Mouse (Mus musculus): ENCODE measurements around the gene Sgf29. TPM values are rescaled to one million over a fixed set of nuclear protein-coding genes. Genes with fewer than 3 reads are reported as not detected.

The Sgf29 gene
- polyA plus RNA-seq, 1 experiment from 2014 or later, result 28.9 TPM

DNA sequence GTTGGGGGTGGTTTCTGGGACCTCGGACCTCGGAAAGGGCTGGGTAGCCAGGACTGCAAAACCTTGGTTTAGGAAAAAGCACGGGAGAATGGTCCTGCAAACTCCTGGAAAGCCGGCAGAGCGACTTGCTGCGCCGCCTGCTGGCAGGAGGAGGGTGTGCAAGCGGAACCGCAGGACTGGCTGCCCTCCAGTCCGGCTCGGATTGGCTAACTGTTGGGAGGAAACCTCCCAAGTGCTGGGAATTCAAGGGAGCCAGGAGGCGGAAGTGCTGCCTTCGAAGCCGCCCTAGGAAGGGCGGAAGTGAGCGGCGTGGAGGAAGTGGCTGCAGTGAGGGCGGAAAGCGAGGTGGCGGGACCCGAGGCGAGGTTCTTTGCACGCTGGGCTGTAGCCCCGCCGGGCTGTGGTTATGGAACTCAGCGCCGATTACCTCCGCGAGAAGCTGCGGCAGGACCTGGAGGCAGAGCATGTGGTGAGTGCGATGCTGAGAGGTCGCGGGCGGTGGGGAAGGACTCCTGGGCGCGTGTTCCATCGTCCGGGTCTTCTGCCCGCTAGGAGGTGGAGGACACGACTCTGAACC is 46.6 kb downstream of the Sgf29 start, which contains the start of gene Slx1b:
Slx1b (minus strand) TSS at position 154 of the 577 bp plus-strand sequence.
- under 1% methylated on average over 40 of the region's 40 CpGs for WGBS
- Histone ChIP-seq H3K9me3 (ENCODE audit: control insufficient read depth, low read length) (no peaks in the 10 kb centered on the region), H3K4me3 (ENCODE audit: low read depth, low read length) (peak within 1 kb of the TSS; percentile 88)

DNA sequence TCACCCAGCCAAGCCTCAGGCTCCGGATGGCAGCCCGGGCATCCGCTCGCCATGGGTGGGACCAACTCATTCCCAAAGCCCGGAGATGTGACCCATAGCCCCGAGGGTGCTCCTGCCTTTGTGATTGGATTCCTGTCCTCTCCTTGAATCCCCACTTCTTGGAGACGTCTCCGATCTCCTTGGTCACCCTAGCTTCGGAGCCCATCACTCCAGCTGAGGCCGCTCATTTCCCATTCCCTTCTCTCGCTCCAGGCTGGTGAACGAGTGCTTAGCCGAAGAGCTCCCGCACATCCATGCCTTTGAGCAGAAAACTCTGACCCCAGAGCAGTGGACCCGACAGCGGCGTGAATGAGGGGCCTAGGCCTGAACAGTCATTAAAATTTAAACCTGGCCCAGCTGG is 47.2 kb downstream of the Sgf29 start:
- no peaks in the 10 kb centered on the region for H3K9me3 ChIP-seq (ENCODE audit: control insufficient read depth, low read length)
- H3K4me1 ChIP-seq (replicated peaks; ENCODE audit: control insufficient read depth, insufficient read depth), result no peaks in the 10 kb centered on the region; the same call in 1 of the 2 replicates
- TF ChIP-seq CTCF (IDR thresholded peaks at IDR 0.05; ENCODE audit: low read depth), result no peak
- no peak for TF ChIP-seq EP300 (optimal IDR thresholded peaks at IDR 0.05)
- H3K27me3 ChIP-seq (ENCODE audit: control insufficient read depth, insufficient read depth, low read length), result no peaks in the 10 kb centered on the region
- ATAC-seq (ENCODE audit: low FRiP score, low TSS enrichment), result no peak
- H3K4me2 ChIP-seq (replicated peaks; ENCODE audit: low read depth), result peak overlapping the region; percentile 96
- no peak overlapping the region for H3K27ac ChIP-seq (replicated peaks)
- peak overlapping the region; percentile 77 for H3K9ac ChIP-seq (ENCODE audit: low read length)
- no peak for DNase-seq (ENCODE audit: low spot score)
- WGBS, result 4% methylated on average over 17 of the region's 17 CpGs
- peak overlapping the region; percentile 88 for H3K4me3 ChIP-seq (ENCODE audit: low read depth, low read length)
- no peaks in the 10 kb centered on the region; the same call in none of the 2 replicates for H3K36me3 ChIP-seq (ENCODE audit: control insufficient read depth, insufficient read depth, low read length)

More for the DNA sequence above, 46.6 kb downstream of the Sgf29 start, which contains the start of gene Slx1b:
- DNase-seq (ENCODE audit: low spot score) (peak; percentile 97), ATAC-seq (ENCODE audit: low FRiP score, low TSS enrichment) (peak; percentile 96)
- Histone ChIP-seq H3K27ac (replicated peaks) (peak within 1 kb of the TSS; percentile 93), H3K4me2 (replicated peaks; ENCODE audit: low read depth) (peak within 1 kb of the TSS; percentile 96), H3K36me3 (ENCODE audit: control insufficient read depth, insufficient read depth, low read length) (no peaks in the 10 kb centered on the region; the same call in none of the 2 replicates), H3K9ac (ENCODE audit: low read length) (peak within 1 kb of the TSS; percentile 86), H3K4me1 (replicated peaks; ENCODE audit: control insufficient read depth, insufficient read depth) (no peaks in the 10 kb centered on the region; the same call in 1 of the 2 replicates), H3K27me3 (ENCODE audit: control insufficient read depth, insufficient read depth, low read length) (no peaks in the 10 kb centered on the region)
- TF ChIP-seq CTCF (IDR thresholded peaks at IDR 0.05; ENCODE audit: low read depth) (peak; percentile 97), EP300 (optimal IDR thresholded peaks at IDR 0.05) (no peak)

DNA sequence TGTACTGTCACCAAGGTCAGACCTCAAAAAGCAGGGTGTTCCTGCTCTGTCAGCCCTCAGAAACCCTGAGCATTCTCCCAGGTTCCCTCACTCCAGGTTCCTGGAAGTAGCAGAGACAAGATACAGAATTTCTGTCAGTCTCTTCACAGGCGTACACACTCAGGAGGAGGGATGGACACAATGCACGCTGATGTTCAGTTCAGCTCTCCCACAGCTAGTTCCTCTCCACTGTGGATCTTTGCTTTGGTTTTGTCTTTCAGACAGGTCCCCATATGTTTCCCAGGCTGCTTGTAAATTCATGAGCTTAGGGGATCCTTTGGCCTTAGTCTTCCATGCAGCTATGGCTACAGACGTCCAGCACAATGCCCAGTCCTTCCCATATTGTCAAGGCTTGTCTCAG is 47.8 kb downstream of the Sgf29 start:
- 72% methylated on average over 3 of the region's 3 CpGs for WGBS
- no peak for TF ChIP-seq CTCF (IDR thresholded peaks at IDR 0.05; ENCODE audit: low read depth)
- TF ChIP-seq EP300 (optimal IDR thresholded peaks at IDR 0.05), result no peak
- Histone ChIP-seq H3K9ac (ENCODE audit: low read length) (no peak overlapping the region; the same call in 1 of the 2 replicates), H3K4me2 (replicated peaks; ENCODE audit: low read depth) (peak overlapping the region; percentile 96), H3K4me3 (ENCODE audit: low read depth, low read length) (peak overlapping the region; percentile 88; the same call in 1 of the 2 replicates), H3K27ac (replicated peaks) (no peak overlapping the region), H3K27me3 (ENCODE audit: control insufficient read depth, insufficient read depth, low read length) (no peaks in the 10 kb centered on the region), H3K4me1 (replicated peaks; ENCODE audit: control insufficient read depth, insufficient read depth) (no peaks in the 10 kb centered on the region; the same call in 1 of the 2 replicates), H3K9me3 (ENCODE audit: control insufficient read depth, low read length) (no peaks in the 10 kb centered on the region), H3K36me3 (ENCODE audit: control insufficient read depth, insufficient read depth, low read length) (no peaks in the 10 kb centered on the region; the same call in none of the 2 replicates)
- DNase-seq (ENCODE audit: low spot score) (no peak), ATAC-seq (ENCODE audit: low FRiP score, low TSS enrichment) (no peak)

DNA sequence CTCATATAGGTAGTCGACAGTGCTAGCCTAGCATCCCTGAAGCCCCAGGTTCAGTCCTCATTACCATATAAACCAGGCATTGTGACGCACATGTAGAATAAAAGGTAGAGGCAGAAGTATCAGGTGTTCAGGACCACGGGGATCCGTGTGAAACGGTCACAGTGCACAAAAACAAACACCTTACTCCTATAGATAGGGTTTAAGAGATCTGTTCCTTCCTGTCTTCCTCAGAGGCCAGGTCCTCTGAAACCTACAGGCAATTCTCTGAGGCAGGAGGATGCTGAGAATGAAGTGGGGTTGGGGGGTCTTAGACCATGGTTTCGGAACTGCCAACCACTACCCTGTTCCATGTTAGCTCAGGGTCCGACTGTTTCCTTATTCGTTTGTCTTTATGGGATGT is 48.7 kb downstream of the Sgf29 start:
- no peak overlapping the region for H3K27ac ChIP-seq (replicated peaks)
- H3K4me1 ChIP-seq (replicated peaks; ENCODE audit: control insufficient read depth, insufficient read depth), result no peaks in the 10 kb centered on the region; the same call in 1 of the 2 replicates
- WGBS, result 94% methylated on average over 8 of the region's 8 CpGs
- no peak overlapping the region for H3K4me3 ChIP-seq (ENCODE audit: low read depth, low read length)
- no peaks in the 10 kb centered on the region for H3K36me3 ChIP-seq (ENCODE audit: control insufficient read depth, insufficient read depth, low read length)
- no peak for TF ChIP-seq CTCF (IDR thresholded peaks at IDR 0.05; ENCODE audit: low read depth)
- TF ChIP-seq EP300 (optimal IDR thresholded peaks at IDR 0.05), result no peak
- no peak overlapping the region for H3K9ac ChIP-seq (ENCODE audit: low read length)
- no peaks in the 10 kb centered on the region for H3K9me3 ChIP-seq (ENCODE audit: control insufficient read depth, low read length)
- DNase-seq (ENCODE audit: low spot score) (no peak), ATAC-seq (ENCODE audit: low FRiP score, low TSS enrichment) (no peak)
- H3K27me3 ChIP-seq (ENCODE audit: control insufficient read depth, insufficient read depth, low read length), result no peaks in the 10 kb centered on the region
- no peak overlapping the region for H3K4me2 ChIP-seq (replicated peaks; ENCODE audit: low read depth)

DNA sequence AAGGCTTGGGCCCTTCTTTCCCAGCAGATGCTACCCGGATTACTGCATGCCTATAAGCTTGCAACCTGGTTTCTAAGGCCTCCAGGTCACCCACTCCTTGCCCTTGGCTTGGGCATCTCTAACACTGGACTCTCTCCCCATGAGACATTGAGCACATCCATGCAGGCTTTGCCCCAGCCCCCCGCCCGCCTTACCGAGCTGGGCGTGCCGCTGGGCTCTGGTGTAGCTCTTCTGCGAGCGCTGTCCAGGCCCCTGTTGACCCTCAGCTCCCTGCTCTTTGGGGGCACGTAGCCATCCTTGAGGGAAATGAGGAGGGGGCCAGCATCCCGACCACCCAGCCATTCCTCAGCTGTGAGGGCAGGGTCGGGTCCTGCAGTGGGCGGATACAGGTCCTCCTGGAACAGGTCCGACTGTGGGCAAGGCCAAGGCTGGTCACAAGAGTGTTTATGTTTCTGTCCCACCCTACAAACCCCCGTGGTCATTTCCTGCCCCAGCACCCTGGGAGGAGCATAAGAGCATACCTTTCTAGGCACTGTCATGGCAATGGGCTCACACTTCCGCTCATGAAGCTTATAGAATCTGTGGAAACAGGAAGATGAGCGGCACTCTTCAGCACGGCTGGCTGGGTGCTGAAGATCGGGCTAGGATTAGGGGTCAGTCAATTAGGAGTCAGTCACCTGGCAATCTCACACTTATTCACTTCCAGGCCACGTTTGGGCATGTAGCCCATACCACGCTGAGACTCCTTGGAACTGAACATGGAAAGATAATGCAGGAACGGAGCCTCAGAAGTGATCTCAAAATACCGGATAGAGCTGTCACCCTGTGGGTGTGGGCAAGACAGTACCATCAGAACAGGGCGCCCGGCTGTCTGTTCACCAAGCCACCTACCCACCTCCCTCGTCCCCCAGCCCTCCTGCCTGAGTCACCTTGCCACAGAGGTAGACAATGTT is 51.2 kb downstream of the Sgf29 start:
- no peaks in the 10 kb centered on the region for H3K9me3 ChIP-seq (ENCODE audit: control insufficient read depth, low read length)
- no peak overlapping the region for H3K4me2 ChIP-seq (replicated peaks; ENCODE audit: low read depth)
- H3K27me3 ChIP-seq (ENCODE audit: control insufficient read depth, insufficient read depth, low read length), result no peaks in the 10 kb centered on the region
- H3K36me3 ChIP-seq (ENCODE audit: control insufficient read depth, insufficient read depth, low read length), result no peaks in the 10 kb centered on the region
- H3K4me1 ChIP-seq (replicated peaks; ENCODE audit: control insufficient read depth, insufficient read depth), result no peaks in the 10 kb centered on the region; the same call in 1 of the 2 replicates
- no peak for TF ChIP-seq EP300 (optimal IDR thresholded peaks at IDR 0.05)
- TF ChIP-seq CTCF (IDR thresholded peaks at IDR 0.05; ENCODE audit: low read depth), result no peak
- no peak; the same call in 1 of the 2 replicates for ATAC-seq (ENCODE audit: low FRiP score, low TSS enrichment)
- H3K9ac ChIP-seq (ENCODE audit: low read length), result no peak overlapping the region
- H3K27ac ChIP-seq (replicated peaks), result no peak overlapping the region
- 80% methylated on average over 25 of the region's 25 CpGs for WGBS
- no peak for DNase-seq (ENCODE audit: low spot score)
- no peak overlapping the region for H3K4me3 ChIP-seq (ENCODE audit: low read depth, low read length)

All from stomach, postnatal 0 days (tissue).